Mouse (Mus musculus): ENCODE results near the gene Tgtp2. TPM values are rescaled to one million over a fixed set of nuclear protein-coding genes. Genes with fewer than 3 reads are reported as not detected.
"Not testable (repeated sequence)": the region's sequence is repeated elsewhere in the genome, so short reads cannot be mapped to it uniquely, and the experiment has no call there.

The Tgtp2 gene
- under 1 TPM in 1 of 2 experiments, not detected in 1; 0.17 TPM for total RNA-seq (2021)
- long read RNA-seq, experiment 1, result 0 reads
- long read RNA-seq, experiment 2, result 0 reads

DNA sequence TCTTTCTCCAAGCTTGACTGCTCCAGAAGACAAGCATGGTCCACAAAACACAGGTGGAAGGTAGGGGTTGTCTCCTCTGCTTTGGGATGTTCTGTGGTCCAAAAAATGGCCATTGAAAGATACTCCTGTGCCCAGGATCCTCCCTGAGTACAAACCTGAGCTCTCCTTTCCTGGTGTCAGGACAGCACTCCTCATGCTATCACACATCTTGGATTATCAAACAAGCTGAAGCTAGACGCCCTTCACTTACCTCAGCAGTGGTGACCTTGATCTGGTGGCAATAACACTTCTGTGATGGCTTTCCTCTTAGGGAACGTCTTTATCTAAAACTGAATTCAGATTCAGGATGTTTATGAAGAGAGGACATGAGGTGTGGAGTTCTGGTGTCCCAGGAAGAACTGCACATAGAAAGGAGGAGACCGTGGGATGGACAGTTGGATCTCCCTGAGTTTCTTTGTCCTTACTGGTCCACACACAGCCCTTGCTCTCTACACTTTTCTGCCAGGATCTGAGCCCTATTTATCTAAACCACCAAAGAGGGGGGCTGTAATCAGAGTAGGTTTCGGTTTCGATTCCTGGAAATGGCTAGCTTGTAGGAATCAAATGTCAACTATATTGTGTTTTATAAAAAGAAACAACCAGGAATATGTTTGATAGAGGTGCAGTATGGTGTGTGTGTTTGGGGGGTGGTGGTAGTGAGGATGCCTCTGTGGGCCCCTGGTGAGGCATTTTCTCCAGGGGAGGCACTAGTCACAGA is at the start of gene Tgtp2:
Gene Tgtp2 (minus strand): TSS at position 494 of the 757 bp plus-strand sequence.
- DNase-seq (ENCODE audit: low spot score in 2 of 2); intact Hi-C loops (cut with DNase I): not testable (repeated sequence)

DNA sequence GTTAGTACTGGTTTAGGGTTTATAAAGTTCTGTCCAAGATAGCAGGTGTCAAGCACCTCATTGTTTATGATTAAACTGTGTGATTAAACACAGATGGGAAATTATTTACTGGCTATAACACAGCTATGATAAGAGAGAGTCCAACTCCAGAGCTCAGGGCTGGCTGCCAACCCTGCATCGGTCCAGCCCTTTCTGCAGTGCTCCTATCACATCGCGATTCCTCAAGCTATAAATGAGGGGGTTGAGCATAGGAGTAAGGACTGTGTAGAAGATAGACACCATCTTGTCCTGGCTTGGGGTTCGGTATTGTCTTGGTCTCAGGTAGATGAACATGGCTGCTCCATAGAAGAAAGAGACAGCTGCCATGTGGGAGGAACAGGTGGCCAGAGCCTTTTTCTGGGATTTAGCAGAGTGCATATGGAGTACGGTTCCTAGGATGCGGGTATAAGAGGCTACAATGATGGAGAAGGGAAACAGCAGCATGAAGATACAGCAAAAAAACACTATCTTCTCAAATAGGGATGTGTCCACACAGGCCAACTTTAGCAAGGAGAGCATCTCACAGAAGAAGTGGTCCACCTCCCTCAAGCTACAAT is 48.7 kb upstream of the Tgtp2 start:
- intact Hi-C loops (cut with DNase I), result loop anchor here (5.0 kb wide), 1 partner anchor 160 kb away; no protein-coding TSS in a partner anchor

DNA sequence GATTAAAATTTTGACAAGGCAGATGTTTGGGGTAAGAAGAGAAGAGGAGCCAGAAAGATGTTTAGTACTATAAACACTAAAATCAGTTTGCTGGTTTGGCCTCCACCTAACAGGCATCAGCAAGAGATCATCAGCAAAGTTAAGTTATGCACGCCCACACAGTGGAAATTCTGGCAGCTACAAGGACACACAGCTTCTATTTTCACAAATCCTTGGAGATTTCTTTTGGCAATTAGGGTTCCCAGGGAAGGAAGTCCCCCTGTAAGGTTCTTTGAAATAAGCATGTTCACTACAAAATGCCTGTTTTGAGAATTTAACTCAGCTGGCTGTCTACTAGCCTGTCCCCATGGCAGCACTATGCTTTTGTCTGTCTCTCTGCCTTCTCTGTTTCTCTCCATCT is 47.0 kb upstream of the Tgtp2 start:
- DNase-seq (ENCODE audit: low spot score in 2 of 2), result no peak
- intact Hi-C loops (cut with DNase I), result loop anchor here (5.0 kb wide), 1 partner anchor 161 kb away; no protein-coding TSS in a partner anchor

More for the DNA sequence above, 48.7 kb upstream of the Tgtp2 start:
- DNase-seq (ENCODE audit: low spot score in 2 of 2), result no peak

DNA sequence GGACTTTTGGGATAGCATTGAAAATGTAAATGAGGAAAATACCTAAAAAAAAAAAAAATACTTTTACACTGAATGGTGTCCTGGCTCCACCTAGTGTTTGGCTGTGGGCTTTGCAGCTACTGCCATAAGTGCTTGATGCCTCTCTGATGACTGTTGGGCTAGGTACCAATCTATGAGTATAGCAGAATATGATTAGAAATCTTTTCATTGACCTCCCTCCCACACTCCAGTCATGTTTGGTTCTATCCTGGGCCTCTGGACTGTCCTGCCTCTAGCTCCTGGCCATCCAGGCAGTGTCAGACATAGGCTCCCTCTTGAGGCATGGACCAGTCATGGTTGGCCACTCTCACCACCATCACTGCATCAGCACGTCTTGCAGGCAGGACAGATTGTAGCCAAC is 44.8 kb upstream of the Tgtp2 start:
- DNase-seq (ENCODE audit: low spot score in 2 of 2), result peak; percentile 41 to 45
- intact Hi-C loops (cut with DNase I), result no loop called here

DNA sequence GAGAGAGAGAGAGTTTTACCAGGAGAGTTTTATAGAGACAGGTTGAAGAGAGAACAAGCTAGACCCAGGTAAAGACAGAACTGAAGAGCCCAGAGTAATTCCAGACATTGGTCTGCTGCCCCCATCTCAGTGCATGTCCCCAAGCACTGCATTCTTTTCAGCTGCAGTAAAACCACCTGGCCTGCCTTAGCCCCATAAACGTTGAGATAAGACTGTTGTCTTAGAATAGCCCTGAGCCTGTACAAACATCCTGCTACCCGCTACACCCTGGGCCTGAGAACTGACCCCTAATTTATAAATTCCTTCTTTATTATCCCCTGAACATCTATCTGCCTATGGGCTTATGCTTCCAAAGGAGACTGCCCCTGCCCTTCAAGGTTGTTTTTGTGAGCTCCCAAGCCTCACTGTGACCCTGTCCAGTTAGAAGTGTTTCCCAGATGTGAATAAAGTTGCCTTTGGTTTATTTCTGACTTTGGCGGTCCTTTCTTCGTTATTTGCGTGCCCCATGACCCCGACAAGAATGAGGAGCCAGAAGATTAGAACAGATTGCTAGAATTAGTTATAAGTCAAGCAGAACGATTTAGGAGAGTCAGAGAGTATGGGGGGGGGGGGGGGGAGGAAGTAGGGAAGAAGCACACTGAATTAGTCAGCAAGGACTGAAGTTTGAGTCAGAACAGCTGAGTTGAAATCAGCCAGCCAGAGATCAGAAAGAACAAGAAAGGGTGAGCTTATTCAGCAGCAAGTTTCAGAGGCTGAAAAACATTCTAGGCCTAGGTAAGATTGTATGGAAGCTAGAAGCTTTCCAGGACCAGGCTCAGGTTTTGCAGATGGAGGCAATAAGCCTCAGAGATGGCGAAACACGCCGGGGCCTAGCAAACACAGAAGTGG is 43.9 kb upstream of the Tgtp2 start:
- no peak for DNase-seq (ENCODE audit: low spot score in 2 of 2)
- intact Hi-C loops (cut with DNase I), result no loop called here

DNA sequence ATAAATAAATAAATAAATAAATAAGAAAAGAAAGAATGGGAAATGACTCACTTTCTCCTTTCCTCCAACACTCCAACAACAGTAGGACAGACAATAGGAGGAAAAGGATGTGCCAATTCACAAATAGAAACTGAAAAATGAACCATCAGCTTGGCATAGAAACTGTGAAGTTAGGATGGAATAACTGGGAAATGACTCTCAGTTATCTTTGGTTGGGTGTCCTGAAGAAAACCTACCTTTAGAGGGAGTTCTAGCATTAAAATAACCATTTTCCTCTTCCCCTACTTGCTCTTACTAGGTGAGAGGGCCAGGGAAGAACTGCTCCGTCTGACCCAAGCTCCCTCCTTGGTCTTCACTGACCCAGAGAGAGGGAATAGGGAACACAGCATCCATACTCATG is 41.7 kb upstream of the Tgtp2 start:
- DNase-seq (ENCODE audit: low spot score in 2 of 2), result no peak
- intact Hi-C loops (cut with DNase I), result no loop called here

DNA sequence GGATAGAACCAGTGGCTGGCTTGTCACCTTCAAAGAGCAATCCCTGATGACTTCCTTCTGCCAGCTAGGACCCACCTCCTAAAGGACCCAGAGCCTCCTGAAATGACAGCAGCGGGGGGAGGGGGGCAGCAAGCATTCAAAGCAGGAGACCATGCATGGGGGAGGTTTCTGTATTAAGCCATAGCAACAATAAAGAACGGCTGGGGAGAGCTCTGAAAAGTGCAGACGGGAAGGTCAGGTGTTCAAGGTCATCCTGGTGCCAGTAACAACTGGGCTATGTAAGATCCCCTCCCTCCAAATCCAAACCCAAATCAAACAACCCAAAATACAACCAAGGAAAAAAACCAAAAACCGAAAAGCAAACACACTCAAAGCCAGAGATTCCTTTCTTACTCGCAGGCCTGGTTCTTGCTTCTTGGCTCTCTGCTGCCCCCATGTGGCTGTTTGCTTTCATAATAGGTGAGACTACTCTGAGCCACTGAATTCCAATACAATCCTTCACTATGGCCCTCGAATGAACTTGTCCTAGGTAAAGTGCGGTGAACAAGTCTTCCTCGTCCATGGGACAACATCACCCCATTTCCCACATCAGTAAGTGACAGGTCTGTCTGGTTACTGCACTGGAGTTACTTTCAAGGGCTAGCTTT is 39.2 kb upstream of the Tgtp2 start:
- peak; percentile 88 to 95 for DNase-seq (ENCODE audit: low spot score in 2 of 2)
- intact Hi-C loops (cut with DNase I), result loop anchor here (1.0 to 5.0 kb wide), 2 partner anchors 229 to 311 kb away; no protein-coding TSS in a partner anchor

DNA sequence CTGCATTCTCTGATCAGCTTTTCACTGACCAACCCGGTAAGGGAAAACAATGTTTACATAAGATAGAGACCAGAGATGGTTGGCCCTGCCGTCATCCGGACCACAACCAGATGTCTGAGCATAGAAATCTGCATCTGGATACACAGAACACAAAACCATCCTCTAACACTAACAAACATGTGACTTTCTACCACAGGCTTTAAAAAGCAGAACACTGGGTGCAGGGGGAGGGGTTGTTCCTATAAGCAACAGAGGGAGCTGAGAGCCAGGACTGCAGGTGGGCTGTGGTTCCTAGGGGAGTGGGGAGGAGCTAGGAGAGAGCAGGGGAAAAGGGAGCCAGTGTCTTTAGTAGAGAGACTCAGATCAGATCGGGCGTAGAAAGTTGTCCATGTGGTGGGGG is 37.5 kb upstream of the Tgtp2 start:
- DNase-seq (ENCODE audit: low spot score in 2 of 2), result no peak
- intact Hi-C loops (cut with DNase I), result loop anchor here (5.0 kb wide), 1 partner anchor 309 kb away; no protein-coding TSS in a partner anchor

DNA sequence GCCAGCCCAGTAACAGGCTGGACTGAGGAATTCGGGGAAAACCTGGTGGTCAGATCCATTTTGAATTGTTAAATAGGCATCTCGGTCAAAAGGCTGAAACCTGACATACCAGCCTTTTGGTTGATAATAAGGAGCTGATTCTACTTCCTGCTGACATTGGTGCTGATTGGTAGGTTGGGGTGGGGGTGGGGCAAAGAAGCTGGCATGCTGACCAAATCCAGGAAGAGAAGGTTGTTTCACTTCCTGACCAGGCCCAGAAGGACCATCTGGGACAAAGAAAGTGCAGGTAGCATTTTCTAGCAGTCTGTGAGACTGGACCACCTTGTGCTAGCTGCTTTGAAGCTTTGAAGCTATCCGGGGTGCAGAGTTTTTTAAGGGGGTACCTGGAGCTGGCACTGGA is 36.4 kb upstream of the Tgtp2 start:
- intact Hi-C loops (cut with DNase I), result loop anchor here (5.0 kb wide), 1 partner anchor 308 kb away; no protein-coding TSS in a partner anchor
- no peak for DNase-seq (ENCODE audit: low spot score in 2 of 2)

DNA sequence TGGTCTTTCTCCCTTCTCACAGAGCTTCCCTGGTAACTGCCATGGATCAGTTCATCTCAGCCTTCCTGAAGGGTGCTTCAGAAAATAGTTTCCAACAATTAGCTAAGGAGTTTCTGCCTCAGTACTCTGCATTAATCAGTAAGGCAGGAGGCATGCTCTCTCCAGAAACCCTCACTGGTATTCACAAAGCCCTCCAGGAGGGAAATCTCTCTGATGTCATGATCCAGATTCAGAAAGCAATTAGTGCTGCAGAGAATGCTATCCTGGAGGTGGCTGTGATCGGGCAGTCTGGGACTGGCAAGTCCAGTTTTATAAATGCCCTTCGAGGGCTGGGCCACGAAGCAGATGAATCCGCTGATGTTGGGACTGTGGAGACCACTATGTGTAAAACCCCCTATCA is 31.4 kb upstream of the Tgtp2 start:
- DNase-seq (ENCODE audit: low spot score in 2 of 2), result no peak
- intact Hi-C loops (cut with DNase I), result no loop called here

DNA sequence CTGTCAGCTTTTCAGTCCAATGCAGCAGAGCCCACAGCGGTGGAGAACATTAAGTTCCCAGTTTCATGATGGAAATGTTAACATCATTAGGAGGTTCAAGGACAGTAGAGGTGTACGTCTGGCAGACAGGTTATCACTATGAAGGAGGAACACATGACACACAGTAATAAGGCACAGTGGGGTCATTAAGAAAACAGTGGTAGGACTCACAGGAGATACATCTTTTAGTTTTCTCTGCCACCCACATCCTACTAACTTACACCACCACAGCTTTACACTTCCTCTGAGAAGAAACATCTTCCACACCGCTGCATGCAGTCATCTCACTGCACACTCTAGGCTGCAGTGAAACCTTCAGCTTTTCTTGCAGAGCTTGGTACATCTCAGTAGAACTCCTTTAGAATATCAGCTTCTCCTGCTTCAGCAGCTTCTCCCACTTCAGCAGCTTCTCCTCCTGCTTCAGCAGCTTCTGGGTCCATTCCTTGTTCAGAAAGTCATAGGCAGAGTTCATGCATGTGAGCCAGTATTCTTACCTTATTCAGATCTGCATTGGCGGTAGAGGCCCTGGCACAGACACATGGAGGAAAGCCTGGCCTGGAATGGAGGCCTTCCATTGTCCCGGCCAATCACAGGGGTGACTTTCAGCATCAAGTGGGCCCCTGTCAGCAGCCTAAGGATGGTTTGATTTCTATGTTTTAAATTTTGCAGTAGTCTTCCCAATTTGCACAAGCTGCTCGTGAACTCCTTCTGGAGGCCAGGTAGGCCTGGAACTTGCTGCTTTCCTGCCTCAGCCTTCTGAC is 30.1 kb upstream of the Tgtp2 start:
- no peak for DNase-seq (ENCODE audit: low spot score in 2 of 2)
- intact Hi-C loops (cut with DNase I), result no loop called here

DNA sequence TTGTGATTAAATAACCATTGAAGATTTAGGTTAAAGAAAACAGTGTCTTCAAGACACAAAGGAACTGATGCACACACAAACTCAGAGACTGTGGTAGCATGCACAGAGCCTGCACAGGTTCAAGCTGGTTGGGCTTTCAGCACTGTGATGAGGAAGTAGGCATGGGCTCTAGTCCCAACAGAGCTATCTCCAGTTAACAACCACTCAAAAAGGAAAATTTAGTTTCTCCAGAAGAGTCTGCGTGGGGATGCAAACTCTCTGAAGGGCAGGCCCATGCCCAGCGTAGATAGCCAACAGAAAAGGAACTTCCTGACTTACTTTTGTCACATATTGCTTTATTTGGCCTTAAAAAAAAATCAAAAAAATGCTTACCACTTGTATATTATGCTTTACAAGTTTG is 28.8 kb upstream of the Tgtp2 start:
- intact Hi-C loops (cut with DNase I), result no loop called here
- no peak for DNase-seq (ENCODE audit: low spot score in 2 of 2)

DNA sequence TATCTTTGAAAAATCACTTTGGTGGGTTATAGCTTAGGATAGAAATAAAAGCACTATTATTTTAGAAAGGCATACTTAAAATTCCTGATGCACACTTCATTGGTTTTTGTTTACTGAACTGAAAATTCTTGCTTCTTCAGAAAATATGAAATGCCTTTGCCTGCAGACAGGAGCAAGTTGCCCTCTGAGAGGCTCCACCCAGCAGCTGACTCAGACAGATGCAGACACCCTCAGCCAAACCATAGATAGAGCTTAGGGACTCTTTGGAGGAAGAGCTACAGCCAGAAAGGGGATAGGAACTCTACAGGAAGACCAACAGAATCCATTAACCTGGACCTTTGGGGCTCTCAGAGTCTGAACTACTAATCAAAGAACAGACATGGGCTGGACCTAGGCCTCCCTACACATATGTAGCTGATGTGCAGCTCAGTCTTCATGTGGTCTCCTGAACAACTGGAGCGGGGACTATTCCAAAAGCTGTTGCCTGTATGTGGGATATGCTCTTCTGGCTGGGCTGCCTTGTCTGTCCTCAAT is 28.1 kb upstream of the Tgtp2 start:
- no peak for DNase-seq (ENCODE audit: low spot score in 2 of 2)
- intact Hi-C loops (cut with DNase I), result no loop called here

DNA sequence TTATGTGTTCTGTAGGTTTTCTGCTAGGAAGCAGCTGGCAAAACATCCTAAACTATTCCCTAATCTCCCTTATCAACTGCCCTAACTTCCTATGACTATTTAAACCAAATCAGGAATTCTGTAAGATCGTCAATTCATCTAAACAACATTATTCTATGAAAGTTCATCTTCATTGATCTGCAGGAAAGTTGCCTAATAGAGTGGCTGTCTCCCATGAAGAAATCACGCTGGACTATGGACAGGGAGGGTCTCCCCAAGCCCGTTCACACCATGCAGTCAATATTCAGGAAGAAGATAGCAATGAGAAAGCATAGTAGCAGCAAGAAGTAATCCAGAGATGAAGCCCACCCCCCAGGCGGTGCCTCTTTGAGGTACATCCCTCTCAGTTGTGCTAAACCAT is 27.2 kb upstream of the Tgtp2 start:
- DNase-seq (ENCODE audit: low spot score in 2 of 2), result no peak
- intact Hi-C loops (cut with DNase I), result no loop called here

DNA sequence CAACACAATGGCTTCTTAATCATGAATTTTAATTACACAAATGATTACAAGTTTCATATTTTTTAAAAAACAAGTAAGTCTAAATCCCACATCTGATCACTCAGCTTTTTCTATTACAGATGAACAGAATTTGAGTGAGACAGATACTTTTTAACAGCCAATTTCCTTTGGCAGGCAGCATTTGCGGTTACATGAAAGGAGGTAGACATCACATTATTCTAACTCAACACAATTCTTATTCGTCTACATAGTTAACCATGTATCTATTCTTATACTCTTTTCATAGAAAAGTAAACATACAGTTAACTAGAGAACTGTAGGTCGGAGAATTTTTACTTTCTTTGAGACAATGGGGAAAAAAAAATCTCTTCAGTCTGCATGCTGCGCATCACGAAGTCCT is 26.5 kb upstream of the Tgtp2 start:
- no peak for DNase-seq (ENCODE audit: low spot score in 2 of 2)
- intact Hi-C loops (cut with DNase I), result no loop called here

DNA sequence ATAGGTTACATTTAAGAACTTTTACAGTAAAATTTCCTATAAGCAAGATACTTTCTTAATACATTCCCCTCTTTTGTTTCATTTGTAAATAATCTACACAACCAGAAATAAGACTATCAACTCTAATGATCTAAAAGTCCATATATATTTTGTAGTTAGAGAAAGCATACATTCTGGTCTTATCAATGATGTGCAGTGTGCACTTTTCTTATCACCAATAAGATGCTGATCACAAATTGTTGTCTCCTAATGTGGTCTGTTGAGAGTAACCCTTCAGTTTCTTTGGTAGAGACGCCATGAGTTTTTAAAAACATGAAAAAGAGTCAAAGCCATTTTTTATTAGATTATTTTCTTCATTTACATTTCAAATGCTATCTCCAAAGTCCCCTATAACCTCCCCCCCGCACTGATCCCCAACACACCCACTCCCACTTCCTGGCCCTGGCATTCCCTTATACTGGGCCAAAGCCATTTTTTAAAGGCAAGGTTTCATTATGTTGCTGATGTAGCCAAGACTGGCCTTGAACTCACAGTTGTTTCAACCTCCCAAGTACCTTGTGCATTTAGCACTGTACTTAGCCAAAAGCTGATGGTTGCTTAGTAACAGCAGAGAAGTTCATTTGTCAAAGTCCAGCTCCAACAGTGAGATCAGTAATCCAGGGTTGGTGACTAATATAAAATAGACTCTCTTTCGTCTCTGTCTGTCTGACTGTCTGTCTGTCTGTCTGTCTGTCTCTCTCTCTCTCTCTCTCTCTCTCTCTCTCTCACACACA is 25.9 kb upstream of the Tgtp2 start:
- intact Hi-C loops (cut with DNase I), result no loop called here
- no peak for DNase-seq (ENCODE audit: low spot score in 2 of 2)

DNA sequence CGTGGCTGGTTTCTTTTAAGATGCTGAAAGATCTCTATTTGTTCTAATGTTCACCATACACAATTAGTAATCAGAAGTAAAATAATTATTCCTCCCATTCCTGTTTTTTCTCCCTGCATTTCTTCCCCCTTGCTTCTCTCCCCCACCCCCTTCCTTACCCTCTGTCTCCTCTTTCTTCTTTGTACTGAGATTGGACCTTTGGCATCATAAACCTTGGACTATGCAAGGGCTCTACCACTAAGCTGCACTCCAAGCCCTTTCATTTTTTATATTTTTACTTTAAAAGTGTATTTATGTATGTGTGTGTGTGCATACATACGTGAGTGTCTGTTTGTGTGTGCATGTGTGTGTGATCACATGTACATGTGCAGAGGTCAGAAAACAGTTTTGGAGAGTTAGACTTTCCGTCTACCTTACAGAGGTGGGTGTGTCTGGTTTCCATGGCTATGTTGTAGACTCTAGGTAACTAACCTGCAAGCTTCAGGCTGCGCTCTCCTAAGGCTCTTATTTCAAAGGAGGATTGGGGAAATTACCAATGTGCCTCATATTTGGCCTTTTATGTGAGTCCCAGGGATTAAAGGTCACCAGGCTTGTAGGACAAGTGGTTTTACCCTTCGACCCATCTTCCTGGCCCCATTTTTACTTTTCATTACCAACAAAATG is 25.1 kb upstream of the Tgtp2 start:
- intact Hi-C loops (cut with DNase I), result no loop called here
- no peak for DNase-seq (ENCODE audit: low spot score in 2 of 2)
